Mouse (Mus musculus) cerebellum, adult 2 months (tissue): ENCODE data around the gene Gadl1. TPM values are rescaled to one million over a fixed set of nuclear protein-coding genes. Genes with fewer than 3 reads are reported as not detected.

Source experiments
- DNase-seq, 2 experiments: peaks; one replicate each; pipeline ENCODE4 v3.0.0; 2021
- H3K27ac ChIP-seq: fragments of 200-500 bp; 2 replicates; pipeline ENCODE4 v1.5.1; 2012; ENCODE audit warnings: low read length, control low read depth, inconsistent platforms; ENCODE audit not compliant: insufficient read depth
- H3K27me3 ChIP-seq: fragments of 200-500 bp; 2 replicates; pipeline ENCODE4 v1.6.1; 2012; ENCODE audit warnings: inconsistent platforms, mild to moderate bottlenecking, low read length, moderate library complexity; ENCODE audit not compliant: control insufficient read depth, insufficient read depth
- H3K4me1 ChIP-seq: fragments of 200-500 bp; 2 replicates; pipeline ENCODE4 v1.6.1; 2011; ENCODE audit warnings: low read length; ENCODE audit not compliant: control insufficient read depth, insufficient read depth
- H3K4me3 ChIP-seq: fragments of 200-500 bp; replicated peaks from 2 replicates; pipeline ENCODE3; 2011; ENCODE audit warnings: mild to moderate bottlenecking, low read depth, low read length, control low read depth; ENCODE audit not compliant: insufficient read depth
- CTCF ChIP-seq: fragments of 200-500 bp; IDR thresholded peaks from 2 replicates; pipeline ENCODE4 v1.5.1; 2011; ENCODE audit warnings: low read depth, mild to moderate bottlenecking, control low read depth, low read length, moderate library complexity, borderline replicate concordance; ENCODE audit not compliant: insufficient read depth
- POLR2A ChIP-seq: fragments of 200-500 bp; IDR thresholded peaks from 2 replicates; pipeline ENCODE4 v1.6.1; 2011; ENCODE audit warnings: low read length, control low read depth, borderline replicate concordance; ENCODE audit not compliant: insufficient read depth
- WGBS: fragments of 180-500 bp; shearing (Covaris S2); methylation state at CpG from one replicate; pipeline ENCODE4 v1.1.7; 2018; 5-methylcytosine and 5-hydroxymethylcytosine counted together
- polyA plus RNA-seq: library from polyadenylated mRNA; depleted of rRNA; stranded (reverse); fragments of >200 nt; gene quantifications from 2 replicates; pipeline ENCODE4 v1.2.3, GENCODE M21; 2012

The Gadl1 gene
- polyA plus RNA-seq, 1 experiment, result 0.31 TPM

GRCm38 (mm10) chr9:115919736-115920135 lies 10.5 kb downstream of the Gadl1 start:
- DNase-seq, result no peak
- no peaks in the 10 kb centered on the region for H3K27me3 ChIP-seq
- H3K4me1 ChIP-seq, result no peaks in the 10 kb centered on the region
- H3K27ac ChIP-seq, result no peak overlapping the region
- 96% methylated on average over 3 of the region's 3 CpGs for WGBS
- no peak for TF ChIP-seq POLR2A
- no peak overlapping the region for H3K4me3 ChIP-seq

GRCm38 (mm10) chr9:115922662-115923061 lies 13.4 kb downstream of the Gadl1 start:
- WGBS, result 92% methylated on average over 10 of the region's 10 CpGs
- Histone ChIP-seq H3K27me3 (no peaks in the 10 kb centered on the region), H3K27ac (no peak overlapping the region), H3K4me3 (no peak overlapping the region), H3K4me1 (no peaks in the 10 kb centered on the region)
- DNase-seq, result no peak
- no peak for TF ChIP-seq CTCF
- no peak for TF ChIP-seq POLR2A

GRCm38 (mm10) chr9:115924094-115924493 lies 14.8 kb downstream of the Gadl1 start:
- H3K27me3 ChIP-seq, result no peaks in the 10 kb centered on the region
- no peak overlapping the region for H3K27ac ChIP-seq
- 97% methylated on average over 1 of the region's 1 CpGs for WGBS
- no peak overlapping the region for H3K4me3 ChIP-seq
- TF ChIP-seq POLR2A (no peak), CTCF (no peak)
- no peaks in the 10 kb centered on the region for H3K4me1 ChIP-seq
- DNase-seq, result no peak

GRCm38 (mm10) chr9:115931803-115932202 lies 22.5 kb downstream of the Gadl1 start:
- no peak for DNase-seq
- no peak overlapping the region for H3K27ac ChIP-seq
- WGBS, result 90% methylated on average over 2 of the region's 2 CpGs
- no peaks in the 10 kb centered on the region for H3K27me3 ChIP-seq
- no peaks in the 10 kb centered on the region for H3K4me1 ChIP-seq
- H3K4me3 ChIP-seq, result no peak overlapping the region
- TF ChIP-seq POLR2A (no peak), CTCF (no peak)

GRCm38 (mm10) chr9:115932741-115933140 lies 23.5 kb downstream of the Gadl1 start:
- no peak for DNase-seq
- 91% methylated on average over 4 of the region's 4 CpGs for WGBS
- no peaks in the 10 kb centered on the region for H3K4me1 ChIP-seq
- H3K27me3 ChIP-seq, result no peaks in the 10 kb centered on the region
- H3K27ac ChIP-seq, result no peak overlapping the region
- no peak overlapping the region for H3K4me3 ChIP-seq
- TF ChIP-seq CTCF (no peak), POLR2A (no peak)

GRCm38 (mm10) chr9:115933243-115933964 lies 24.1 kb downstream of the Gadl1 start:
- Histone ChIP-seq H3K4me3 (no peak overlapping the region), H3K27me3 (no peaks in the 10 kb centered on the region), H3K27ac (no peak overlapping the region), H3K4me1 (no peaks in the 10 kb centered on the region)
- TF ChIP-seq CTCF (no peak), POLR2A (no peak)
- WGBS, result 45% methylated on average over 7 of the region's 7 CpGs
- DNase-seq, result no peak

- TF ChIP-seq CTCF (no peak), POLR2A (no peak)
- DNase-seq, result no peak
- H3K4me3 ChIP-seq, result no peak overlapping the region
- WGBS, result 90% methylated on average over 11 of the region's 11 CpGs
- H3K4me1 ChIP-seq, result no peaks in the 10 kb centered on the region
- no peak overlapping the region for H3K27ac ChIP-seq
- no peaks in the 10 kb centered on the region for H3K27me3 ChIP-seq
Measured at GRCm38 (mm10) chr9:115934288-115934687, 25.0 kb downstream of the Gadl1 start.

- TF ChIP-seq POLR2A (no peak), CTCF (no peak)
- WGBS, result 91% methylated on average over 2 of the region's 2 CpGs
- H3K4me3 ChIP-seq, result no peak overlapping the region
- H3K27me3 ChIP-seq, result no peaks in the 10 kb centered on the region
- H3K4me1 ChIP-seq, result no peaks in the 10 kb centered on the region
- DNase-seq, result no peak
- no peak overlapping the region for H3K27ac ChIP-seq
Measured at GRCm38 (mm10) chr9:115936350-115936749, 27.1 kb downstream of the Gadl1 start.
